Mouse (Mus musculus) brain, embryonic 14.5 days (tissue): Measurements from ENCODE around the gene Xrn1.

ENCODE experiments used
- CTCF ChIP-seq: fragments of 200-500 bp; IDR thresholded peaks from 2 replicates; pipeline ENCODE4 v1.5.1; 2012; ENCODE audit warnings: inconsistent platforms, mild to moderate bottlenecking, moderate library complexity, borderline replicate concordance; ENCODE audit not compliant: insufficient read depth, insufficient read length; ENCODE audit errors: extremely low read depth
- POLR2A ChIP-seq: fragments of 200-500 bp; IDR thresholded peaks from 2 replicates; pipeline ENCODE4 v1.6.1; 2012; ENCODE audit warnings: mild to moderate bottlenecking, inconsistent platforms, borderline replicate concordance; ENCODE audit not compliant: poor library complexity, insufficient read depth, insufficient read length, severe bottlenecking; ENCODE audit errors: extremely low read depth

DNA sequence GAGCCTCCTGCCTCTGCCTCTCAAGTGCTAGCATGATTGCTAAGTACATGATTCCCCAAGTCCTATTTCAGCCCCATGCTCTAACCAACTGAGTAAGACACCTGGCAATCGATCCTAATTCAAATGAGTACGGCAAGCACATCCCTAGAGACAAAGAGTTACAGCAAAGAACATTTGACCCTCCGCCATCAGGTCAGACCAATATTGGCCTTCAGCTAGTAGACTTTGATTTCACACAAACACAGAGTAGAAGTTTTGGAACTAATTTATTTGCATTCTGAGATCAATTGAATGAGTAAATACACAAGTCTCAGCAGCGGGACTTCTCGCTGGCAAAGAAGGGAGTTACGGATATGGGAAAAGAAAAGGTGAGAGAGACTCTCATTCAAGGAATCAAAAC, 130.7 kb downstream of the Xrn1 start:
- TF ChIP-seq POLR2A (no peak), CTCF (no peak)
